Comparison of ENCODE assay signal across 17 mouse cellular contexts in the genomic region with DNA sequence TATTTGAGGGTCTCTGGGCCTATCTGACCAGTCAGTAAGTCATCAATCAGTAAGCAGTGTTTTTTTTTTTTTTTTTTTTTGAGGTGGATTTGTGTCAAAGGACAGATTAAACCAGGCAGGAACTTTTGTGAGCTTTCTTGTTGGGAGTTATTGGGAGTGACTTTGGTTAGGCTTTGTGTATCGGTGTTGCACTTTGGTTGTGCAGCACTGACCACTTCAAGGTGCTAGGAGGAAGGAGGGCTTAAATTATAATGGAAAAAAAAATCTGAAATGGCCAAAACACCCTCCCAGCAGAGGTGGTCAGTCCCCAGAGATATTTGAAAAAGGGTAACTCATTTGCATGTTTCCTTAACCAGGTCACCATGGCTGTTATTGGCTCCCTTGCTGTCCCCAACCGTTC.
"Had no signal": no experiment of that assay in that cellular context is flagged by ENCODE, and none has a peak within 500 bp of the region (broad histone marks: within the 10 kb centered on the region; RNA-seq: fewer than 3 reads in every experiment).

No protein-coding gene starts in this region.

- H3K4me2 ChIP-seq: lung, embryonic 15.5 days; midbrain, embryonic 13.5 days; midbrain, embryonic 15.5 days; neural tube, embryonic 13.5 days; stomach, embryonic 15.5 days had no signal

- H3K9me3 ChIP-seq: lung, embryonic 15.5 days; megakaryocyte, embryonic 14.5 days; midbrain, embryonic 13.5 days; midbrain, embryonic 15.5 days; neural tube, embryonic 13.5 days; stomach, embryonic 15.5 days had no signal

- ATAC-seq: lung, postnatal 0 days; midbrain, embryonic 13.5 days; midbrain, embryonic 15.5 days had no signal

- H3K27ac ChIP-seq: liver, embryonic 14.5 days; lung, embryonic 15.5 days; macrophage; midbrain, embryonic 13.5 days; midbrain, embryonic 15.5 days; stomach, embryonic 15.5 days; stomach, postnatal 0 days had no signal

- H3K4me3 ChIP-seq: lung, embryonic 15.5 days; megakaryocyte, embryonic 14.5 days; midbrain, embryonic 13.5 days; midbrain, embryonic 15.5 days; neural tube, embryonic 13.5 days; stomach, embryonic 15.5 days had no signal

- H3K27me3 ChIP-seq: lung, embryonic 15.5 days; megakaryocyte, embryonic 14.5 days; midbrain, embryonic 13.5 days; midbrain, embryonic 15.5 days; neural tube, embryonic 13.5 days; stomach, embryonic 15.5 days had no signal

- DNase-seq: lung, adult 2 months; lung, postnatal 14 days; lung, postnatal 36 days; right cerebral cortex, postnatal 14 days; thymus, adult 2 months; thymus, postnatal 25 days; thymus, postnatal 4 days had no signal

- H3K9ac ChIP-seq: liver, embryonic 14.5 days; lung, embryonic 15.5 days; midbrain, embryonic 13.5 days; midbrain, embryonic 15.5 days; neural tube, embryonic 13.5 days; stomach, embryonic 15.5 days had no signal
